16 mouse cellular contexts compared by ENCODE assay signal in genomic region chr1:160409123-160409522, GRCm38 (mm10).
"Had no signal": no experiment of that assay in that cellular context is flagged by ENCODE, and none has a peak within 500 bp of the region (broad histone marks: within the 10 kb centered on the region; RNA-seq: fewer than 3 reads in every experiment).

No protein-coding gene starts in this region.

- DNase-seq: kidney, adult 2 months; kidney, postnatal 36 days; lung, postnatal 4 days; retina, postnatal 1 day; right cerebral cortex, postnatal 4 days; spleen, adult 18-20 months; thymus, adult 2 months; thymus, postnatal 25 days had no signal

- H3K4me2 ChIP-seq: kidney, embryonic 15.5 days; limb, embryonic 15.5 days; lung, embryonic 14.5 days; midbrain, embryonic 12.5 days; neural tube, embryonic 13.5 days had no signal

- H3K36me3 ChIP-seq: kidney, embryonic 15.5 days; limb, embryonic 15.5 days; midbrain, embryonic 12.5 days; neural tube, embryonic 13.5 days had no signal

- ATAC-seq: intestine, embryonic 16.5 days; midbrain, embryonic 16.5 days had no signal

- H3K9ac ChIP-seq: kidney, embryonic 15.5 days; limb, embryonic 15.5 days; lung, embryonic 14.5 days; midbrain, embryonic 12.5 days; neural tube, embryonic 13.5 days had no signal

- H3K4me1 ChIP-seq: limb, embryonic 15.5 days; midbrain, embryonic 12.5 days; neural tube, embryonic 13.5 days had no signal

- H3K27me3 ChIP-seq: kidney, embryonic 15.5 days; limb, embryonic 15.5 days; midbrain, embryonic 12.5 days; neural tube, embryonic 13.5 days had no signal

- H3K4me3 ChIP-seq: kidney, embryonic 15.5 days; left cerebral cortex, adult 2 months; limb, embryonic 15.5 days; midbrain, embryonic 12.5 days; neural tube, embryonic 13.5 days had no signal

- H3K27ac ChIP-seq: kidney, embryonic 15.5 days; left cerebral cortex, adult 2 months; limb, embryonic 15.5 days; midbrain, embryonic 12.5 days; neural tube, embryonic 13.5 days had no signal

- H3K9me3 ChIP-seq: kidney, embryonic 15.5 days; limb, embryonic 15.5 days; midbrain, embryonic 12.5 days; neural tube, embryonic 13.5 days had no signal
